Mouse (Mus musculus): ENCODE data around the gene Sdhaf3. TPM values are rescaled to one million over a fixed set of nuclear protein-coding genes. Genes with fewer than 3 reads are reported as not detected.
A peak's percentile ranks its signal among the peaks of the same experiment; 100 is the strongest.

The Sdhaf3 gene
- not detected in 2 replicates for polyA plus RNA-seq (2012; ENCODE audit: insufficient read depth, insufficient read length, low replicate concordance, missing spikeins)

- no peak within 1 kb of the TSS for H3K27ac ChIP-seq (ENCODE audit: insufficient read depth, low read depth, low read length)
- WGBS: under 1% methylated on average over 52 of the region's 52 CpGs
- peaks cover 2% of the 10 kb centered on the region; the same call in 1 of the 2 replicates for H3K4me1 ChIP-seq (ENCODE audit: control insufficient read depth, insufficient read depth, low read length)
- TF ChIP-seq POLR2A (IDR thresholded peaks at IDR 0.05; ENCODE audit: insufficient read depth, low read depth, low read length): peak; percentile 59; the same call in 1 of the 2 replicates
- no peak for TF ChIP-seq CTCF (IDR thresholded peaks at IDR 0.05; ENCODE audit: insufficient read depth, low read depth, low read length)
- H3K4me3 ChIP-seq (ENCODE audit: insufficient read depth, low read depth, low read length): peak within 1 kb of the TSS; percentile 89
Measured at GRCm38 (mm10) chr6:6955764-6956561, at the start of gene Sdhaf3. Gene Sdhaf3, plus strand, starts transcription at chr6:6956004.

- TF ChIP-seq POLR2A (IDR thresholded peaks at IDR 0.05; ENCODE audit: insufficient read depth, low read depth, low read length): no peak
- no peak for TF ChIP-seq CTCF (IDR thresholded peaks at IDR 0.05; ENCODE audit: insufficient read depth, low read depth, low read length)
Measured at GRCm38 (mm10) chr6:6909586-6909985, 46.2 kb upstream of the Sdhaf3 start.

GRCm38 (mm10) chr6:6914304-6914703, 41.5 kb upstream of the Sdhaf3 start:
- WGBS: 89% methylated on average over 1 of the region's 1 CpGs
- H3K27ac ChIP-seq (ENCODE audit: insufficient read depth, low read depth, low read length): no peak overlapping the region
- no peaks in the 10 kb centered on the region for H3K4me1 ChIP-seq (ENCODE audit: control insufficient read depth, insufficient read depth, low read length)
- no peak overlapping the region for H3K4me3 ChIP-seq (ENCODE audit: insufficient read depth, low read depth, low read length)
- no peak for TF ChIP-seq POLR2A (IDR thresholded peaks at IDR 0.05; ENCODE audit: insufficient read depth, low read depth, low read length)
- no peak for TF ChIP-seq CTCF (IDR thresholded peaks at IDR 0.05; ENCODE audit: insufficient read depth, low read depth, low read length)

More at GRCm38 (mm10) chr6:6909586-6909985, 46.2 kb upstream of the Sdhaf3 start:
- 31% methylated on average over 8 of the region's 8 CpGs for WGBS
- no peak overlapping the region for H3K27ac ChIP-seq (ENCODE audit: insufficient read depth, low read depth, low read length)
- no peak overlapping the region for H3K4me3 ChIP-seq (ENCODE audit: insufficient read depth, low read depth, low read length)
- no peaks in the 10 kb centered on the region for H3K4me1 ChIP-seq (ENCODE audit: control insufficient read depth, insufficient read depth, low read length)

DNA sequence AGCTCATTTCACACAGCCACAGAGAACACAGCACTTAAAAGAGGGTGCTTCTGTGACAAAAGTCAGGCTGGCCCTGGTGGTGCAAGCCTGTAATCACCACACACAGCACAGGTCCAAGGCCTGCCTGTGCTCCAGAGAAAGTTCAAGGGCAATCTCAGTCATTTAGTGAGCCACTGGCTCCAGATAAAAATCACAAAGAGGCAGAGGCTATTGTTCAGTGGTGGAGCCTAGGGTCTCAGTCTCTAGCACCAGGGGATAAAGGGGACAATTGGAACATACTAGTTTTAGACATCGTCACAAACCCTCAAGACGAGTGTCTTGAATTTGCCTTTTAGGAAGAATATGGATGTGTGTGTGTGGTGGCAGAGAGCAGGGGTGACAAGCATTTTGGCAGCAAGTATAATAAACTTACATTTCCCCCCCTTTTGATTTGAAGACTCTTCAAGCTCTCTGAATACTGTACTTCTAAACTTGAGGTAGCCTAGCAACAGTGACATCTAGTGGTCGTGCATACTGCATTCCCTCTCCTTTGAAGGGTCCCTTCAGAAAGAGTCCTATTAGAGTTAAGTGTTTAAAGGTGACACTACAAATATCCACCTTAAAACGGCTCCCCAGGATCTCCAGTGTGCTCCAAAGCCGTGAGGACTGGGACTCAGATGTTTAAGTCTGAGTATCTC, 40.8 kb upstream of the Sdhaf3 start:
- 28% methylated on average over 5 of the region's 5 CpGs for WGBS
- no peak overlapping the region for H3K27ac ChIP-seq (ENCODE audit: insufficient read depth, low read depth, low read length)
- no peak overlapping the region for H3K4me3 ChIP-seq (ENCODE audit: insufficient read depth, low read depth, low read length)
- H3K4me1 ChIP-seq (ENCODE audit: control insufficient read depth, insufficient read depth, low read length): no peaks in the 10 kb centered on the region
- TF ChIP-seq CTCF (IDR thresholded peaks at IDR 0.05; ENCODE audit: insufficient read depth, low read depth, low read length) (no peak), POLR2A (IDR thresholded peaks at IDR 0.05; ENCODE audit: insufficient read depth, low read depth, low read length) (no peak)

GRCm38 (mm10) chr6:6915526-6915915, 40.3 kb upstream of the Sdhaf3 start:
- Histone ChIP-seq H3K27ac (ENCODE audit: insufficient read depth, low read depth, low read length) (no peak overlapping the region), H3K4me3 (ENCODE audit: insufficient read depth, low read depth, low read length) (no peak overlapping the region), H3K4me1 (ENCODE audit: control insufficient read depth, insufficient read depth, low read length) (no peaks in the 10 kb centered on the region)
- 59% methylated on average over 9 of the region's 9 CpGs for WGBS
- TF ChIP-seq POLR2A (IDR thresholded peaks at IDR 0.05; ENCODE audit: insufficient read depth, low read depth, low read length) (no peak), CTCF (IDR thresholded peaks at IDR 0.05; ENCODE audit: insufficient read depth, low read depth, low read length) (peak; percentile 9; the same call in 1 of the 2 replicates)

GRCm38 (mm10) chr6:6917334-6917733, 38.5 kb upstream of the Sdhaf3 start:
- no peaks in the 10 kb centered on the region for H3K4me1 ChIP-seq (ENCODE audit: control insufficient read depth, insufficient read depth, low read length)
- 98% methylated on average over 4 of the region's 4 CpGs for WGBS
- TF ChIP-seq CTCF (IDR thresholded peaks at IDR 0.05; ENCODE audit: insufficient read depth, low read depth, low read length) (no peak), POLR2A (IDR thresholded peaks at IDR 0.05; ENCODE audit: insufficient read depth, low read depth, low read length) (no peak)
- H3K4me3 ChIP-seq (ENCODE audit: insufficient read depth, low read depth, low read length): no peak overlapping the region
- H3K27ac ChIP-seq (ENCODE audit: insufficient read depth, low read depth, low read length): no peak overlapping the region

DNA sequence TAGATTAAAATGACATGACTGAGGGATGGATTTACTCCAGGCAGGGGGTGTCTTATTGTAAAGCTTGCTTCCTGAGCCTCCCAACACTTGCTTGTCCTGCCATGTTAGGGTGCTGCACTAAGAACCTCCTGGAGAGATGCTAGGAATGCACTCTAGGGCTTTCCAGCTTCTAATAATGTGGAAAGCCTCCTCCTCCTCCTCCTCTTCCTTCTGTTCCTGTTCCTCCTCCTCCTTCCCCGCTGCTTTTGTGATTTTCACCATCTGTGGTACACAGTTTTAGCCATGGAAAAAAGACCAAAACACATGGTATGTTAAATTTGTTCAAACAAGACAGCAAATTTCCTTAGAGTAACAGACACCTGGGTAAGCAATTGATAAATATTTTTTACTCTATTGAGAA, 30.5 kb upstream of the Sdhaf3 start:
- TF ChIP-seq CTCF (IDR thresholded peaks at IDR 0.05; ENCODE audit: insufficient read depth, low read depth, low read length) (no peak), POLR2A (IDR thresholded peaks at IDR 0.05; ENCODE audit: insufficient read depth, low read depth, low read length) (no peak)
- no peak overlapping the region for H3K27ac ChIP-seq (ENCODE audit: insufficient read depth, low read depth, low read length)
- no peak overlapping the region for H3K4me3 ChIP-seq (ENCODE audit: insufficient read depth, low read depth, low read length)
- WGBS: 46% methylated on average over 1 of the region's 1 CpGs
- H3K4me1 ChIP-seq (ENCODE audit: control insufficient read depth, insufficient read depth, low read length): no peaks in the 10 kb centered on the region

DNA sequence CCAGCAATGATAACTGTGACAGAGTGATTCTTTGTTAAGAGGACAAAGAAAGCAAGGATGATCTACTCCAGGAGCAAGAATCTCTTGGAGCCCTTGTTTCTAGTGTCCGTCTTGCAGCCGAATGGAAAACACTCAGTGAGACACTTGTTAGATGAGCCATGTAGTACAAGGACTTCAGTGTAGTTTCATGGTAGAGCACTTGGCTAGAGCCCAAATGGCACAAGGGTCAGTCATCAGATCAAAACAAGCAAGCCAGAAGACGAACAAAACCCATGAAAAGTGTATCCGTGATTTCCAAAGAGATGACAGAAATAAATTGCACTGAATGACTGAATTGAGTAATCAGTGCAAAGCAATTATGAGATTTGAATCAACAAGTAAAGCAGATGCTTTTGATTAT, 25.0 kb upstream of the Sdhaf3 start:
- 79% methylated on average over 4 of the region's 4 CpGs for WGBS
- TF ChIP-seq CTCF (IDR thresholded peaks at IDR 0.05; ENCODE audit: insufficient read depth, low read depth, low read length) (no peak), POLR2A (IDR thresholded peaks at IDR 0.05; ENCODE audit: insufficient read depth, low read depth, low read length) (no peak)
- H3K27ac ChIP-seq (ENCODE audit: insufficient read depth, low read depth, low read length): no peak overlapping the region

GRCm38 (mm10) chr6:6931507-6931906, 24.3 kb upstream of the Sdhaf3 start:
- TF ChIP-seq CTCF (IDR thresholded peaks at IDR 0.05; ENCODE audit: insufficient read depth, low read depth, low read length): no peak
- TF ChIP-seq POLR2A (IDR thresholded peaks at IDR 0.05; ENCODE audit: insufficient read depth, low read depth, low read length): no peak
- Histone ChIP-seq H3K4me1 (ENCODE audit: control insufficient read depth, insufficient read depth, low read length) (no peaks in the 10 kb centered on the region), H3K4me3 (ENCODE audit: insufficient read depth, low read depth, low read length) (no peak overlapping the region), H3K27ac (ENCODE audit: insufficient read depth, low read depth, low read length) (no peak overlapping the region)
- WGBS: 72% methylated on average over 4 of the region's 4 CpGs

More for the DNA sequence above, 25.0 kb upstream of the Sdhaf3 start:
- Histone ChIP-seq H3K4me3 (ENCODE audit: insufficient read depth, low read depth, low read length) (no peak overlapping the region), H3K4me1 (ENCODE audit: control insufficient read depth, insufficient read depth, low read length) (no peaks in the 10 kb centered on the region)

All from olfactory bulb, adult 2 months (tissue).